Mouse (Mus musculus): Measurements from ENCODE around the gene Piwil1.

GRCm38 (mm10) chr5:128739838-128740171 lies 37.5 kb downstream of the Piwil1 start:
- TF ChIP-seq POLR2A (IDR thresholded peaks at IDR 0.05; ENCODE audit: low read depth, low read length): no peak
- no peak for TF ChIP-seq CTCF (IDR thresholded peaks at IDR 0.05; ENCODE audit: extremely low read depth, insufficient read depth, insufficient read length, insufficient replicate concordance)
